Mouse (Mus musculus) splenic B cell, adult 2 months (primary cell): ENCODE measurements around the gene Usmg5.

Source experiments
- DNase-seq: peaks from one replicate; pipeline ENCODE4 v3.0.0-alpha.2; 2011; ENCODE audit warnings: low read depth, low spot score
- H3K27me3 ChIP-seq: 2 replicates; pipeline ENCODE4 v1.6.1; 2012; ENCODE audit warnings: mild to moderate bottlenecking, low read length, moderate library complexity, mixed read lengths; ENCODE audit not compliant: control insufficient read depth, poor library complexity, insufficient read depth, severe bottlenecking
- H3K36me3 ChIP-seq: 2 replicates; pipeline ENCODE4 v1.6.1; 2012; ENCODE audit warnings: mild to moderate bottlenecking, low read length, moderate library complexity, mixed read lengths; ENCODE audit not compliant: control insufficient read depth, poor library complexity, insufficient read depth, severe bottlenecking

Gene Usmg5

GRCm38 (mm10) chr19:47089718-47090525, 525 bp downstream of the Usmg5 start:
- DNase-seq, result peak; percentile 35
- no peaks in the 10 kb centered on the region for H3K27me3 ChIP-seq
- H3K36me3 ChIP-seq, result peaks cover 5% of the 10 kb centered on the region; the same call in 1 of the 2 replicates

DNA sequence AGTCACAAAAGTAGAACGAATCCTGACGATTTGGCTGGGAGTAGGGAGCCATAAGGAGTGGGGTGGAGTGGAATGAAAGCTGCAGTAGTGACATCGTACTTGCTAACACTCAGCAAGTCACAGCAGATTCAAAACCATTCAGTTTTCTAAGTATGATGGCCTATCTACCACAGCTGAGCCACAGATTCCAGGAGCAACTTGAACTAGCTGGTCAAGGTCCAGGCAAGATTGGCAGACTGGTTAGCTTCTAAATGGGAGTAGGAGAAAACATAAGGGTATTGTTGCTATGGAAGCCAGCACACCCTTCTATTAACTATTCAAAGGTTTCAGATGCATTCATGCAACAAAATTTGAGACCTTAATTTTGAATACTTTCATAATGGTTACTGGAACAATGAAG, 2.2 kb downstream of the Usmg5 start:
- Histone ChIP-seq H3K36me3 (peaks cover 5% of the 10 kb centered on the region; the same call in 1 of the 2 replicates), H3K27me3 (no peaks in the 10 kb centered on the region)
- no peak for DNase-seq

GRCm38 (mm10) chr19:47067924-47068611, 22.4 kb downstream of the Usmg5 start:
- Histone ChIP-seq H3K36me3 (peaks cover 12% of the 10 kb centered on the region; the same call in 1 of the 2 replicates), H3K27me3 (no peaks in the 10 kb centered on the region)
- peak; percentile 83 for DNase-seq

DNA sequence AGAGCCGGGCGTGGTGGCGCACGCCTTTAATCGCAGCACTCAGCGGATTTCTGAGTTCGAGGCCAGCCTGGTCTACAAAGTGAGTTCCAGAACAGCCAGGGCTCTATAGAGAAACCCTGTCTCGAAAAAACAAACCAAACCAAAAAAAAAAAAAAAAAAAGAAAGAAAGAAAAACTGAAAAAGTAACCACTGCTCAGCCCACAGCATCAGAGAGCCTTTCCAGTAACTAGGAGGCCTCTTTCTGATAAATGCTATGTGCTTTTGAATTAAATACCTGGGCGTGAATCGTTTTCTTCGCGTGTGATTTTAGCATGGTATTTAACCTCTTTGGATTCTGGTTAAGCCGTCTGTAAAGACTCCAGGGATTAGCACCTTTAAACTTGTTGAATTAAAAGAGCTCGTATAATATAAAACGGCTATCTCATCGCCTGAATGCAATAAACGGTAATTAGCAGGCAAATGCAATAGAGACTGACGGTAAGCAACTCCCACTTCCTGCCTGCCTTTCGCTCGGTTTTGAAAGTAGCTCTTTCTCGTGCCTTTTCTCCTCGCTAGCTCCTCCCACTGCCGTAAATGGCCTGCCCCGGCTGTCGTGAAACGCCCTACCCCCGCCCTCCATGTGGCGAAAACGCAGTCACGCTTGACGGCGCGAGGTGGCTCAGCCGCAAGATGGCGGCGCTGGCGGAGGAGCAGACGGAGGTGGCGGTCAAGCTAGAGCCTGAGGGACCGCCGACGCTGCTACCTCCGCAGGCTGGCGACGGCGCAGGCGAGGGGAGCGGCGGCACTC, 23.2 kb downstream of the Usmg5 start, which contains the start of gene Taf5:
Gene Taf5, plus strand, starts transcription at position 651 of the 787 bp plus-strand sequence.
- Histone ChIP-seq H3K36me3 (peaks cover 5% of the 10 kb centered on the region; the same call in 1 of the 2 replicates), H3K27me3 (no peaks in the 10 kb centered on the region)
- peak; percentile 98 for DNase-seq

GRCm38 (mm10) chr19:47065860-47066259, 24.6 kb downstream of the Usmg5 start:
- no peak for DNase-seq
- no peaks in the 10 kb centered on the region for H3K27me3 ChIP-seq
- no peaks in the 10 kb centered on the region for H3K36me3 ChIP-seq

GRCm38 (mm10) chr19:47057684-47058083, 32.8 kb downstream of the Usmg5 start:
- Histone ChIP-seq H3K27me3 (no peaks in the 10 kb centered on the region), H3K36me3 (no peaks in the 10 kb centered on the region)
- no peak for DNase-seq

GRCm38 (mm10) chr19:47053471-47053870, 37.0 kb downstream of the Usmg5 start:
- DNase-seq, result no peak
- no peaks in the 10 kb centered on the region for H3K27me3 ChIP-seq
- no peaks in the 10 kb centered on the region for H3K36me3 ChIP-seq

DNA sequence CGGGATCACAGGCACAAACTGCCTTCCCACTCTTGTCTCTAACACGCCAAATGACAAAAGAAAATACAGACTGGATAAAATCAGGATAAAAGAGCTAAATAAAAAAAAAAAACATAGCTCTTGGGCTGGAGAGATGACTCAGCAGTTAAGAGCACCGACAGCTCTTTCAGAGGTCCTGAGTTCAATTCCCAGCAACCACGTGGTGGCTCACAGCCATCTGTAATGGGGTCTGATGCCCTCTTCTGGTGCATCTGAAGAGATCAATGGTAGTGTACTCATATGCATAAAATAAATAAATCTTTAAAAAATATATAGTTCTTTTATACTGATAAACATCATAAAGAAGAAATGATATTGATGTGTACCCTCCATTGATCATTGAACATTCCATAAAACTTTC, 37.5 kb downstream of the Usmg5 start:
- DNase-seq, result no peak
- H3K36me3 ChIP-seq, result no peaks in the 10 kb centered on the region
- H3K27me3 ChIP-seq, result no peaks in the 10 kb centered on the region

GRCm38 (mm10) chr19:47050271-47051032, 40.0 kb downstream of the Usmg5 start, which contains the start of gene Pcgf6:
Pcgf6 (minus strand) TSS chr19:47050906.
- H3K27me3 ChIP-seq, result no peaks in the 10 kb centered on the region
- H3K36me3 ChIP-seq, result peaks cover 6% of the 10 kb centered on the region
- DNase-seq, result peak; percentile 91

DNA sequence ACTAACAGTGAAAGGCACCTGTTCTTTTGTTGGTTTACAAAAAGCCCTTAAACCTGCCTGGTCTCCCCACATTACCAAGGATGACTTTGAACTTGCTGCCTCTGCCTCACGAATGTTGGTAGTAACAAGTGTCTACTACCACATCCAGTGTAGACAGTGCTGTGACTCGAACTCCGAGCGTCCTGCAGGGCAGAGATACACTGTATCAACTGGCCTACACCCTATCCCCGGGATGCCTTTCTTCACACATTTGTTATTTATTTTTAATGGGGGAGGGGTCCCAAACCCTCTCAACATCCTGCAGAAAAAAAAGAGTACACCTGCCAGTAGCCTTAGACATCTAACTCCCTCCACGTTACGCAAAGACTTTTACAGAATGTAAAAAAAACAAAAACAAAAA, 40.6 kb downstream of the Usmg5 start:
- H3K36me3 ChIP-seq, result peaks cover 6% of the 10 kb centered on the region
- H3K27me3 ChIP-seq, result no peaks in the 10 kb centered on the region
- DNase-seq, result no peak

GRCm38 (mm10) chr19:47049061-47049460, 41.4 kb downstream of the Usmg5 start:
- H3K36me3 ChIP-seq, result peaks cover 7% of the 10 kb centered on the region
- no peaks in the 10 kb centered on the region for H3K27me3 ChIP-seq
- DNase-seq, result no peak

DNA sequence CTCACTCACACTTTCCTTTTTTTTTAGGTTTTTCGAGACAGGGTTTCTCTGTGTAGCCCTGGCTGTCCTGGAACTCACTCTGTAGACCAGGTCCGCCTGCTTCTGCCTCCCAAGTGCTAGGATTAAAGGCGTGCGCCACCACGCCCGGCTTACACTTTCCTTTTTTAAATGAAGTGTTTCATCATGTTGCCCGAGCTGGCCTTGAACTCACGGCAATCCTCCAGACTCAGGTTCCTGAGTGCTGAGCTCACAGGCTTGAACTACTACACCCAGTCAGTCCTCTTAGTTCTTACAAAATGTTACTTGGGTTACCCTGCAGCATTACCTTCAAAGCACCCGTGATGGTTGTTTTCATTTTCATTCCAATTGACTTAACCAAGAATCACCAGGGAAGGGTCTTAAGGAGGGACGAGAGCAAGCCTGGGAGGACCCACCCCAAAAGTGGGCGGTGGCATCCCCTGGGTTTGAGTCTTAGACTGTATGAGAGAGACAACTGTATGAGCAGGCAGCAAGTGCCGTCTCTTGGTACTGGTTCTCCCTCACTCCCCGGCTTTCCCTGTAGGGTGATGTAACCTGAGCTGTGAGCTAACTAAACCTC, 43.1 kb downstream of the Usmg5 start:
- Histone ChIP-seq H3K27me3 (no peaks in the 10 kb centered on the region), H3K36me3 (peaks cover 8% of the 10 kb centered on the region)
- DNase-seq, result no peak

DNA sequence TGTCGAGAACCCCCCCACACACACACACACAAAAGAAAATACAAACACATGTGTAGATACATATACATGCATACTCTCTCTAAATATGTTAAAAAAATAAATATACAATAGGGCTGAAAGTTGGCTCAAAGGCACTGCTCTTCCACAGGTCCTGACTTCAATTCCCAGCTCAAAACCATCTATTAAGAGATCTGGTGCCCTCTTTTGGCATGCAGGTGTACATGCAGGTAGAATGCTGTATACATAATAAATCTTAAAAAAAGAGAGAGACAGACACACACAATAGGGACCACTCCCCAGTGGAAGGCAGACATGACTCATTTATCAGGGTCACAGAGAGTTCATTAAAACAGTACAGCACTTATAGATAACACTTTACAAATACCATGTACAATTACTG, 44.1 kb downstream of the Usmg5 start:
- Histone ChIP-seq H3K27me3 (no peaks in the 10 kb centered on the region), H3K36me3 (peaks cover 8% of the 10 kb centered on the region)
- DNase-seq, result peak; percentile 19

DNA sequence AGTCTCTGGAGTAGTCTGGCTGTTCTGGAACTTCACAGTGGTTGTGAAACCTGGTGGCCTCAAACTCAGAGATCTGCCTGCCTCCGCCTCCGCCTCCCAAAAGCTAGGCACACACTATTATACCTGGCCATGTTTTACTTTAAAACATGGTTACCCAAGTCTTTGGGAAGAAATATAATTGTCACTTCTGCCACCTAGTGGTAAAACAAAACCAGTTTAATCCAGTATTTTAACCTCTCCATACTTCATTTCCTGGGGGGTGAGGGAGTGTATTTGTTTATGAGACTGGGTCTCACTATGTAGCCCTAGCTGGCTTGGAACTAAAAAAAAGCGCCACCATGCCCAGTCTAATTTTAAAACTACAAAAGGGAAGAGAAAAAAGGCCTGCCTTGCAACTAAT, 46.8 kb downstream of the Usmg5 start:
- peaks cover 8% of the 10 kb centered on the region for H3K36me3 ChIP-seq
- DNase-seq, result peak; percentile 45
- no peaks in the 10 kb centered on the region for H3K27me3 ChIP-seq
